Mouse (Mus musculus): ENCODE measurements around the gene Slain2.

DNA sequence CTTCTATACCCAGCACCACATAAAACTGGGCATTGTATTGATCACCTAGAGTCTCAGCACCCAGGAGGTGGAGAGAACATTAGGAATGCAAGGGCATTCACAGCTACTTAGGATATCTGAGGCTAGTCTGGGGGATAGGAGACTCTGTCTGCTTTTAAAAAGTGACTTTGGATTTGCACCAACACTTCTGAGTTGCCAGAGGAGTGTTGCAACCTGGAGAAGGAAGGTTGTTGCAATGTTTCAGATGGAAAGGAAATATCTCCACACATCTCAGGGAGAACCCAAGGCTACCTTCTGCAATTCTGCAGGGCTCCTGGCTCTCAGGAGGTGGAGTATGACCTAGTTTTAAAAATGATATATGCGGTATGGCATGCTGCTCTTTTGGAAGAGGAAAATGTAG is 3.7 kb upstream of the Slain2 start:
- no peak for TF ChIP-seq CTCF (IDR thresholded peaks at IDR 0.05; ENCODE audit: low read depth)
- no peak for TF ChIP-seq EP300 (IDR thresholded peaks at IDR 0.05; ENCODE audit: low read depth)
